Mouse (Mus musculus): ENCODE results near the gene Mier2.

- TF ChIP-seq POLR2A (IDR thresholded peaks at IDR 0.05; ENCODE audit: borderline replicate concordance, control insufficient read depth, low read depth, low read length) (no peak), CTCF (IDR thresholded peaks at IDR 0.05; ENCODE audit: control insufficient read depth, insufficient read depth, low read length) (no peak)
Observed at GRCm38 (mm10) chr10:79535431-79535830, 19.6 kb downstream of the Mier2 start.
